Mouse (Mus musculus) heart, embryonic 14.5 days (tissue): ENCODE results near the gene Lypd4. TPM values are rescaled to one million over a fixed set of nuclear protein-coding genes. Genes with fewer than 3 reads are reported as not detected.

Experiments used
- ATAC-seq: fragments of 200-750 bp; cut with Nextera tagmentation; 2 replicates; pipeline ENCODE4 v1.8.0; 2017; ENCODE audit warnings: low read depth, moderate TSS enrichment; ENCODE audit not compliant: insufficient number of reproducible peaks, insufficient read depth, low FRiP score
- H3K27ac ChIP-seq, 2 experiments: fragments of 200-500 bp in 1 of 2; fragments of 300-500 bp in 1 of 2; sonication (generic) in 1 of 2; replicated peaks in 1 of 2; 2 replicates each; pipeline ENCODE4 v1.5.1; 2012 to 2014; ENCODE audit warnings: low read depth in 2 of 2, low read length in 2 of 2, control low read depth in 1 of 2, mild to moderate bottlenecking in 1 of 2, mixed read lengths in 1 of 2; ENCODE audit not compliant: control insufficient read depth in 1 of 2, insufficient read depth in 1 of 2
- H3K27me3 ChIP-seq: fragments of 300-500 bp; sonication (generic); 2 replicates; pipeline ENCODE4 v1.6.1; 2014; ENCODE audit warnings: mild to moderate bottlenecking, low read length, control low read depth; ENCODE audit not compliant: control insufficient read depth, insufficient read depth
- H3K36me3 ChIP-seq: fragments of 300-500 bp; sonication (generic); 2 replicates; pipeline ENCODE4 v1.6.1; 2014; ENCODE audit warnings: mild to moderate bottlenecking, control low read depth, low read length, mixed read lengths; ENCODE audit not compliant: control insufficient read depth, insufficient read depth
- H3K4me1 ChIP-seq, 2 experiments: fragments of 200-500 bp in 1 of 2; fragments of 300-500 bp in 1 of 2; sonication (generic) in 1 of 2; 2 replicates each; pipeline ENCODE4 v1.6.1; 2012 to 2014; ENCODE audit warnings: low read length in 2 of 2, control low read depth in 1 of 2, mixed read lengths in 1 of 2; ENCODE audit not compliant: control insufficient read depth in 2 of 2, insufficient read depth in 2 of 2
- H3K4me2 ChIP-seq: fragments of 300-500 bp; sonication (generic); 2 replicates; pipeline ENCODE4 v1.6.1; 2014; ENCODE audit warnings: mild to moderate bottlenecking, low read length
- H3K4me3 ChIP-seq, 2 experiments: fragments of 200-500 bp in 1 of 2; fragments of 300-500 bp in 1 of 2; sonication (generic) in 1 of 2; 2 replicates each; pipeline ENCODE4 v1.5.1; 2012 to 2014; ENCODE audit warnings: low read length in 2 of 2, mild to moderate bottlenecking in 2 of 2, control low read depth in 1 of 2, low read depth in 1 of 2, moderate library complexity in 1 of 2; ENCODE audit not compliant: control insufficient read depth in 1 of 2, insufficient read depth in 1 of 2
- H3K9ac ChIP-seq: fragments of 300-500 bp; sonication (generic); 2 replicates; pipeline ENCODE4 v1.6.1; 2014; ENCODE audit warnings: mild to moderate bottlenecking, low read length
- H3K9me3 ChIP-seq: fragments of 300-500 bp; sonication (generic); 2 replicates; pipeline ENCODE4 v1.6.1; 2016; ENCODE audit warnings: low read length, control low read depth; ENCODE audit not compliant: control insufficient read depth
- WGBS: fragments of 180-500 bp; shearing (Covaris S2); extraction: QIAGEN DNeasy Blood & Tissue Kit; methylation state at CpG from one replicate; pipeline ENCODE4 v1.1.7; 2014; 5-methylcytosine and 5-hydroxymethylcytosine counted together
- polyA plus RNA-seq: library from polyadenylated mRNA; unstranded; fragments of >200 nt; fragmentation: Nextera tagmentation; extraction: Ambion mirVana; gene quantifications from 2 replicates; pipeline ENCODE4 v1.2.1, GENCODE M21; 2014

Lypd4 gene
- polyA plus RNA-seq, 1 experiment from 2014 or later = not detected

DNA sequence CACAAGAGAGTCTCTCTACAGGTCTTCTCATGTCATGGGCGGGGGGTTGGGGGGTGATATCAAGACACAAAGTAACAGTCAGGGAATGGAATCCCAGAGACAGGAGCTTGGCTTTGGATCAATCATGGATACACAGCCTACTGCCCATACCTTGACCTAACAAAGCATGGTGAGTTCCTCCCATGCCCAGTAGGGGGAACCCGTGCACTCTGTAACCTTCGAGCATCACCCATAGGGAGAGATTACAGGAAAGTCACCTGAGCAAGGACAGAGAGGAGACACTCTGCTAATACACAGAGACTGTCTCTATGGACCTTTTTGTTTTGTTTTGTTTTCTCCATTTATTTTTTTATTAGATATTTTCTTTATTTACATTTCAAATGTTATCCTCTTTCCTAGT lies 52.2 kb downstream of the Lypd4 start:
- Histone ChIP-seq H3K27me3 (no peaks in the 10 kb centered on the region), H3K4me1 (no peaks in the 10 kb centered on the region), H3K4me2 (no peak overlapping the region), H3K9me3 (no peaks in the 10 kb centered on the region), H3K4me3 (no peak overlapping the region), H3K27ac (no peak overlapping the region), H3K36me3 (no peaks in the 10 kb centered on the region), H3K9ac (no peak overlapping the region)
- no peak for ATAC-seq
- 1% methylated on average over 3 of the region's 3 CpGs for WGBS

Other genes with a start within 250 kb of the Lypd4 start
- not detected in 2 replicates for gene Lypd3, start 233.4 kb downstream of the Lypd4 start, polyA plus RNA-seq
- not detected in 2 replicates for gene Tex101, start 193.3 kb downstream of the Lypd4 start, polyA plus RNA-seq
- gene BC049730, start 160.7 kb downstream of the Lypd4 start, polyA plus RNA-seq = not detected in 2 replicates
- not detected in 2 replicates for gene Gm4763, start 143.0 kb downstream of the Lypd4 start, polyA plus RNA-seq
- not detected in 2 replicates for gene Cd177, start 109.6 kb downstream of the Lypd4 start, polyA plus RNA-seq
- not detected in 2 replicates for gene Ceacam10, start 92.7 kb downstream of the Lypd4 start, polyA plus RNA-seq
- 13.5 and 14.2 TPM in 2 replicates for gene Gm9844, start 7.7 kb downstream of the Lypd4 start, polyA plus RNA-seq
- not detected in 2 replicates for gene Dmrtc2, start 116 bp upstream of the Lypd4 start, polyA plus RNA-seq
- gene Rps19, start 14.4 kb upstream of the Lypd4 start, polyA plus RNA-seq = 1,418 and 1,656 TPM in 2 replicates
- not detected in 2 replicates for gene Cd79a, start 27.4 kb upstream of the Lypd4 start, polyA plus RNA-seq
- 58.4 and 63.3 TPM in 2 replicates for gene Arhgef1, start 33.0 kb upstream of the Lypd4 start, polyA plus RNA-seq
- not detected in 2 replicates for gene Gm4881, start 74.6 kb upstream of the Lypd4 start, polyA plus RNA-seq
- gene Rabac1, start 102.8 kb upstream of the Lypd4 start, polyA plus RNA-seq = 254 and 263 TPM in 2 replicates
- gene Atp1a3, start 136.0 kb upstream of the Lypd4 start, polyA plus RNA-seq = 0.67 and 0.76 TPM in 2 replicates
- 5.7 and 8.3 TPM in 2 replicates for gene Grik5, start 202.4 kb upstream of the Lypd4 start, polyA plus RNA-seq
- gene Zfp574, start 202.6 kb upstream of the Lypd4 start, polyA plus RNA-seq = 14.5 and 14.8 TPM in 2 replicates